Mouse (Mus musculus) G1E (cell line): ENCODE measurements around the gene Pafah2.

ENCODE experiments used
- CTCF ChIP-seq: IDR thresholded peaks from 2 replicates; pipeline ENCODE4 v1.5.1; 2012; ENCODE audit warnings: low read depth, low read length, inconsistent platforms, mixed read lengths
- GATA1 ChIP-seq: IDR thresholded peaks from 2 replicates; pipeline ENCODE4 v1.6.1; 2012; ENCODE audit warnings: borderline replicate concordance, low read length, inconsistent platforms, mixed read lengths

- no peak for TF ChIP-seq CTCF
- TF ChIP-seq GATA1: no peak
Observed at GRCm38 (mm10) chr4:134361215-134361614, 34.9 kb upstream of the Pafah2 start.
